Mouse (Mus musculus): Measurements from ENCODE around the gene Ap1b1.

DNA sequence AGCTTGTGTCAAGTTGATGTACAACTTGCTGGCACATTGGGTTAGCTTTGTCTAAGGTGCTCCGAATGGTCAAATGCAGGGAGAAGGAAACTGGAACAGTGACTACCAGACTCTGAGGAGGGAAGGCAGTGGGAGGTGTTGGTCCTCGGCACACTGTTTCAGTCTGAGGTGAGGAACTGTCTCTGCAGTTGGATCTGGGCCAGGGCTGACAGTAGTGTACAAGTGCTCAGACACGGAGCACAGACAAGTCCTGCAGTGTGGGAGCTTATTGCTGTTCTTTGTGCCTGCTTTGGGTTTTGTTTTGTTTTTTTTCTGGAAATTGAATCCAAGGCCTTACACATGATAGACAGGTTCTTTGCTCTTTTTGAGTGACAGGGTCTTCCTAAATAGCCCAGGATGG, 3.6 kb upstream of the Ap1b1 start:
- TF ChIP-seq CTCF (conservative IDR thresholded peaks at IDR 0.05; ENCODE audit: low read length): no peak
- no peak for TF ChIP-seq POU5F1 (IDR thresholded peaks at IDR 0.05; ENCODE audit: borderline replicate concordance, low read length)
